ENCODE assay signal across 9 mouse cellular contexts in genomic region chr2:163823248-163823647, GRCm38 (mm10). TPM values are rescaled to one million over a fixed set of nuclear protein-coding genes. Genes with fewer than 3 reads are reported as not detected.
A peak's percentile ranks its signal among the peaks of the same experiment; 100 is the strongest.
DNase-seq lines count a peak whose midpoint lies in the region; ATAC-seq and TF ChIP-seq lines count a peak whose summit lies in the region.
"Had no signal": no experiment of that assay in that cellular context is flagged by ENCODE, and none has a peak within 500 bp of the region (broad histone marks: within the 10 kb centered on the region; RNA-seq: fewer than 3 reads in every experiment).

No protein-coding gene starts in this region.

- no peaks in the 10 kb centered on the region for H3K79me2 ChIP-seq in MEL (ENCODE audit: control insufficient read depth, insufficient read depth, low read length, poor library complexity)

- peak overlapping the region; percentile 54 for H3K4me2 ChIP-seq in heart, embryonic 11.5 days

- WGBS in heart, embryonic 11.5 days (ENCODE audit: insufficient replicate concordance), result 7% methylated on average over 4 of the region's 4 CpGs

- H3K9me3 ChIP-seq in MEL (replicated peaks; ENCODE audit: insufficient read depth, low read length), result no peaks in the 10 kb centered on the region
- H3K9me3 ChIP-seq in heart, embryonic 11.5 days (replicated peaks; ENCODE audit: control insufficient read depth, low read length), result no peaks in the 10 kb centered on the region
- H3K9me3 ChIP-seq: midbrain, embryonic 12.5 days had no signal

- TF ChIP-seq RAD21 in MEL (IDR thresholded peaks at IDR 0.05; ENCODE audit: low read depth, low read length), result peak; percentile 61

- no peak for TF ChIP-seq EP300 in MEL (IDR thresholded peaks at IDR 0.05; ENCODE audit: low read depth in 1 of 2, low read length in 2 of 2)

- H3K27ac ChIP-seq in MEL (ENCODE audit: control insufficient read depth, low read depth, low read length), result no peak overlapping the region
- no peak overlapping the region for H3K27ac ChIP-seq in heart, embryonic 11.5 days (ENCODE audit: low read depth, low read length)
- H3K27ac ChIP-seq: midbrain, embryonic 12.5 days had no signal

- peak; percentile 44 for DNase-seq in layer of hippocampus, adult 11-12 months (ENCODE audit: low spot score)
- DNase-seq in layer of hippocampus, adult 9-11 months, result no peak
- DNase-seq in MEL (ENCODE audit: low read depth, low spot score), result peak; percentile 52
- peak; percentile 69 to 77 for DNase-seq in layer of hippocampus, postnatal 10 days (ENCODE audit: low spot score in 2 of 2)
- peak; percentile 75 for DNase-seq in lung, postnatal 36 days
- peak; percentile 87 for DNase-seq in testis, postnatal 10 days (ENCODE audit: low spot score)

- no peak for TF ChIP-seq POLR2A in MEL (IDR thresholded peaks at IDR 0.05; ENCODE audit: control insufficient read depth in 1 of 2, insufficient read depth in 1 of 2, low read depth in 1 of 2, low read length in 2 of 2, poor library complexity in 1 of 2)

- peaks cover 4 to 6% of the 10 kb centered on the region in 2 experiments; a peak in 3 of 4 replicates for H3K27me3 ChIP-seq in MEL (ENCODE audit: control insufficient read depth in 1 of 2, insufficient read depth in 2 of 2, low read length in 2 of 2)
- H3K27me3 ChIP-seq in heart, embryonic 11.5 days (ENCODE audit: control insufficient read depth, insufficient read depth, low read length), result no peaks in the 10 kb centered on the region

- no peaks in the 10 kb centered on the region for H3K4me1 ChIP-seq in MEL (ENCODE audit: control insufficient read depth in 1 of 2, insufficient read depth in 2 of 2, low read length in 2 of 2)
- no peaks in the 10 kb centered on the region; the same call in 1 of the 2 replicates for H3K4me1 ChIP-seq in heart, embryonic 11.5 days (ENCODE audit: control insufficient read depth, insufficient read depth, low read length)

- H3K9ac ChIP-seq in MEL (ENCODE audit: control insufficient read depth, low read depth, low read length, poor library complexity, severe bottlenecking), result no peak overlapping the region
- H3K9ac ChIP-seq in heart, embryonic 11.5 days (ENCODE audit: low read depth, low read length), result no peak overlapping the region
- H3K9ac ChIP-seq: midbrain, embryonic 12.5 days had no signal

- no peak overlapping the region for H3K4me3 ChIP-seq in MEL (ENCODE audit: control insufficient read depth in 1 of 2, insufficient read depth in 1 of 2, low read depth in 2 of 2, low read length in 2 of 2)
- H3K4me3 ChIP-seq in heart, embryonic 11.5 days (ENCODE audit: low read depth, low read length), result no peak overlapping the region
- H3K4me3 ChIP-seq: midbrain, embryonic 12.5 days had no signal

- TF ChIP-seq CTCF in MEL (IDR thresholded peaks at IDR 0.05 in 2 of 3, conservative IDR thresholded peaks at IDR 0.05 in 1 of 3; ENCODE audit: control insufficient read depth in 1 of 3, insufficient read depth in 1 of 3, low read depth in 2 of 3, low read length in 3 of 3, poor library complexity in 1 of 3, severe bottlenecking in 1 of 3), result peak; percentile 73 to 94 (median 87)

- ATAC-seq in common myeloid progenitor, adult 5-6 weeks (replicated peaks; ENCODE audit: low read depth, poor library complexity, severe bottlenecking), result peak; percentile 65
- no peak for ATAC-seq in heart, embryonic 11.5 days (replicated peaks; ENCODE audit: insufficient number of reproducible peaks, low FRiP score, low TSS enrichment)

- H3K36me3 ChIP-seq in MEL (ENCODE audit: control insufficient read depth in 1 of 2, insufficient read depth in 2 of 2, low read length in 2 of 2), result no peaks in the 10 kb centered on the region
- H3K36me3 ChIP-seq in heart, embryonic 11.5 days (ENCODE audit: control insufficient read depth, insufficient read depth, low read length), result no peaks in the 10 kb centered on the region
- H3K36me3 ChIP-seq: midbrain, embryonic 12.5 days had no signal

TF ChIP-seq in MEL, 35 proteins besides CTCF, POLR2A, EP300 and RAD21:
- no peak for TF ChIP-seq ETS1 (IDR thresholded peaks at IDR 0.05; ENCODE audit: low read depth, low read length)
- TF ChIP-seq TBP (IDR thresholded peaks at IDR 0.05; ENCODE audit: low read depth, low read length), result no peak
- no peak for TF ChIP-seq MYC (IDR thresholded peaks at IDR 0.05; ENCODE audit: low read depth, low read length)
- no peak for TF ChIP-seq BHLHE40 (IDR thresholded peaks at IDR 0.05; ENCODE audit: borderline replicate concordance, low read depth, low read length)
- TF ChIP-seq ZC3H11A (IDR thresholded peaks at IDR 0.05; ENCODE audit: low read depth, low read length), result peak; percentile 58
- peak; percentile 70 for TF ChIP-seq ZKSCAN1 (IDR thresholded peaks at IDR 0.05; ENCODE audit: low read depth, low read length)
- peak; percentile 72 for TF ChIP-seq SMC3 (IDR thresholded peaks at IDR 0.05; ENCODE audit: low read depth, low read length)
- 0 out of 2 replicates have a peak, but pooled peaks have one; percentile 29 for TF ChIP-seq ZNF384 (IDR thresholded peaks at IDR 0.05; ENCODE audit: low read depth, low read length)
- TF ChIP-seq POLR2AphosphoS5 (IDR thresholded peaks at IDR 0.05; ENCODE audit: borderline replicate concordance, low read depth, low read length), result no peak
- TF ChIP-seq ZMIZ1 (IDR thresholded peaks at IDR 0.05; ENCODE audit: low read depth, low read length), result no peak
- TF ChIP-seq NRF1 (IDR thresholded peaks at IDR 0.05; ENCODE audit: insufficient read depth, low read depth, low read length, poor library complexity, severe bottlenecking), result no peak
- no peak for TF ChIP-seq MEF2A (IDR thresholded peaks at IDR 0.05; ENCODE audit: extremely low read depth, insufficient replicate concordance, low read depth, low read length, poor library complexity, severe bottlenecking)
- no peak for TF ChIP-seq TCF12 (IDR thresholded peaks at IDR 0.05; ENCODE audit: low read depth, low read length)
- no peak for TF ChIP-seq GATA1 (IDR thresholded peaks at IDR 0.05; ENCODE audit: low read depth, low read length)
- TF ChIP-seq E2F4 (IDR thresholded peaks at IDR 0.05; ENCODE audit: borderline replicate concordance, low read depth, low read length), result no peak
- no peak for TF ChIP-seq MYB (IDR thresholded peaks at IDR 0.05; ENCODE audit: low read depth, low read length)
- TF ChIP-seq SIN3A (IDR thresholded peaks at IDR 0.05; ENCODE audit: low read length), result 0 out of 2 replicates have a peak, but pooled peaks have one; percentile 21

RNA-seq across cellular contexts. Expression of gene Ccn5, which starts 2.6 kb away (rescaled TPM):
- not detected in 2 replicates for total RNA-seq in MEL (2012; rRNA removed)
- polyA plus RNA-seq in MEL (2012; ENCODE audit: insufficient read depth in 1 of 2, insufficient read length in 2 of 2, low read depth in 1 of 2, low replicate concordance in 2 of 2, missing spikeins in 1 of 2), result not detected
- total RNA-seq in common myeloid progenitor, adult 5-6 weeks (2017), result not detected in 2 replicates
- polyA plus RNA-seq in heart, embryonic 11.5 days (2014; fragmentation: Nextera tagmentation; extraction: Ambion mirVana), result 0.14 and 0.17 TPM in 2 replicates
- total RNA-seq in layer of hippocampus, postnatal 10 days (2021), result under 1 TPM in 1 of 2 experiments, not detected in 1; 0.27 TPM

RNA-seq across cellular contexts. Expression of gene Kcnk15, which starts 30.2 kb away (rescaled TPM):
- not detected in 2 replicates for total RNA-seq in MEL (2012; rRNA removed)
- polyA plus RNA-seq in MEL (2012; ENCODE audit: insufficient read depth in 1 of 2, insufficient read length in 2 of 2, low read depth in 1 of 2, low replicate concordance in 2 of 2, missing spikeins in 1 of 2), result not detected
- total RNA-seq in common myeloid progenitor, adult 5-6 weeks (2017), result not detected in 2 replicates
- not detected in 2 replicates for polyA plus RNA-seq in heart, embryonic 11.5 days (2014; fragmentation: Nextera tagmentation; extraction: Ambion mirVana)
- not detected for total RNA-seq in layer of hippocampus, postnatal 10 days (2021)
- polyA plus RNA-seq: midbrain, embryonic 12.5 days had no signal
